Mouse (Mus musculus): ENCODE results near the gene Rptor.

GRCm38 (mm10) chr11:119811598-119811997, 208.9 kb downstream of the Rptor start:
- TF ChIP-seq CTCF (IDR thresholded peaks at IDR 0.05; ENCODE audit: borderline replicate concordance, insufficient read depth, low read depth, low read length) (no peak), POLR2A (IDR thresholded peaks at IDR 0.05; ENCODE audit: borderline replicate concordance, insufficient read depth, low read length) (no peak)
